Mouse (Mus musculus): ENCODE results near the gene Ankzf1. TPM values are rescaled to one million over a fixed set of nuclear protein-coding genes. Genes with fewer than 3 reads are reported as not detected.
A peak's percentile ranks its signal among the peaks of the same experiment; 100 is the strongest.

Ankzf1 gene
- 14.5 and 17.0 TPM in 2 replicates for polyA plus RNA-seq (2012; rRNA removed)

DNA sequence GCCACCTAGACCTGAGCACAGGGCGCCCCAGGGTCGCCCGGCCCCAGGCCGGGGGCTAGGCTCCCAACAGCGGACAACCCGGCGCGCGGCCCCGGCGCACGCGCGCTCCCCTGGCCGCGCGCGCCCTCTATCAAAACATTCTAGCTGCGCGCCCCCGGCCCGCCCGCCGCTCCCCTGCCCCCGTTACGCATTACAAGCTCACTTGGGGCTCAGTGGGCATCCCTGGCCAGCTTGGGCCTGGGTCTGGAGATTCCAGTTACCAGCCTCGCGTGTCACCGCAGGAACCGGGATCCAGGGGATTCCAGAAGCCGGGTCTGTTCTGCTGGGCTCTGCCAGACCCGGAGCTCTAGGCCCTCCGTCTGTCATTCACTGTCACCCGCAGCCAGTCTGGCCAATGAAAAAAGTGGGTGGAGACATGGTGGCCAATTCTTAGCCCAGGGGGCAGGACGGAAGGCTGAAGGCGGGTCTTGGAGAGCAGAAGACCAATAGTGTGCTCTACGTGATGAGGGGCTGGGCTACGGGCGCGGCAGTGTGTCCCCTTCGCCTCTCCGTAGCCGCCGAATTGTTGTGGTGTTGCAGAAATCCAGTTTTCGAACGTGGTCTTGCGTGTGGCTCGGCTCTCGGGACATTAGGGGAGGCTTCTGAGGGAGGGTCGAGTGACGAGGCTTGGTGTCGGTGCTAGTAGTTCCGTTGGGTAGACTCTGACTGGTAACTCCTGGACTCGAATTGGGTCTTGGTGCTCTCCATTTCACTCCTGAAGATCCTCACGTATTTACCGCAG is at the start of gene Ankzf1, which contains the start of gene Atg9a:
TSS of gene Ankzf1 (plus strand) at position 530 of the 781 bp plus-strand sequence.
TSS of gene Atg9a (minus strand) at position 575 of the 781 bp plus-strand sequence.
- DNase-seq, result peak; percentile 99
- H3K27me3 ChIP-seq (replicated peaks; ENCODE audit: control insufficient read depth, insufficient read depth, low read length), result no peaks in the 10 kb centered on the region
- TF ChIP-seq CTCF (conservative IDR thresholded peaks at IDR 0.05; ENCODE audit: insufficient read depth, insufficient read length, low read depth, low read length) (no peak), POLR2A (IDR thresholded peaks at IDR 0.05; ENCODE audit: low read depth, low read length) (peak; percentile 31)
- H3K27ac ChIP-seq (ENCODE audit: insufficient read depth, low read depth, low read length), result peak within 1 kb of the TSS; percentile 94
- WGBS, result under 1% methylated on average over 55 of the region's 56 CpGs
- no peaks in the 10 kb centered on the region; the same call in none of the 2 replicates for H3K36me3 ChIP-seq (ENCODE audit: control insufficient read depth, insufficient read depth, low read length)
- peaks cover 10% of the 10 kb centered on the region; the same call in 1 of the 2 replicates for H3K4me1 ChIP-seq (ENCODE audit: control insufficient read depth, insufficient read depth, low read length)
- peak within 1 kb of the TSS; percentile 88 for H3K4me3 ChIP-seq (ENCODE audit: insufficient read depth, low read depth, low read length)

DNA sequence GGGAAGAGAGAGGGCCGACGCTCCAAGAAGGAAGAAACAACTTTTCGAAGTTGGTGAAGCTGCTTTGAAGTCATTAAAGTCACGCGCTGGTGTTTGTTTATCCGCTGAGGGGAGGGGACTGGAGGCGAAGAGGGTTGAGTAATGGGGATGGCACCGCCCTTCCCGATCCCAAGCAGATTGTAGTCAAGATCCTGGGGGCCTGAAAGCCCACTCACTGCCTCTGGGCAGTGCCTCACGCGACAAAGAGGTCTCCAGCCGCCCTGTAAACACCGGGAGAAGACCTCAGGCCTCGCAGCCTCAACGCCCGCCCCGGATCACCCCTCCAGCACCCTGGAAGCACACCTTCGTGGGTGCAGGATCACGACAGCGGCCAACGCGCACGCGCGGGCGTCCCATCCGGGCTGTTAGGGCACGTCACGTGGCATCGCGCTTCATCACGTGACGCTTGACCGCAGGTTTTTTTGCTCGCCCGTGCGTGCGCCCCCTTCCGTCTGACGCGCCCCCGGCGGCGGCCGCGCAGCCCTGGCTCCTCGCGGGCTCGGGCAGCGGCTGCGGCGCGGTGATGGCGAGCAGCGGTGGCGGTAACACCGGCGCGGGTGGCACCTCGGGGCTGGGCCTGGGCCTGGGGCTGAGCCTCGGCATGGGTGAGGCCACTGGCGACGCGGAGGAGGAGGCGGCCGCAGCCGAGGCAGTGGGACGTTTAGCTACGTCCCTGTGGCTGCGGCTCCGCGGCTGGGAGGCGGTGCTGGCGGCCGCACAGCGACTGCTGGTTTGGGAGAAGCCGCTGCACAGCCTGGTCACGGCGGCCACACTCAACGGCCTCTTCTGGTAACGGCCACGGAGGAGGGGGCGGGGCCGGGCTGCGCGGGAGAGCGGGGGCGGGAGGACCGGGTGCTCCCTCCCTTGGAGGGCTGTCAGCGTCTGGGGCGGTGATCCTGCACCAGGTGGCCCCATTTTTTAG is 49.4 kb upstream of the Ankzf1 start, which contains the start of the genes Cnppd1 and Retreg2:
TSS of gene Cnppd1 (minus strand) at position 411 of the 961 bp plus-strand sequence.
TSS of gene Retreg2 (plus strand) at position 478 of the 961 bp plus-strand sequence.
- Histone ChIP-seq H3K36me3 (ENCODE audit: control insufficient read depth, insufficient read depth, low read length) (peaks cover 2% of the 10 kb centered on the region; the same call in 1 of the 2 replicates), H3K4me1 (ENCODE audit: control insufficient read depth, insufficient read depth, low read length) (peaks cover 5% of the 10 kb centered on the region; the same call in 1 of the 2 replicates), H3K27me3 (replicated peaks; ENCODE audit: control insufficient read depth, insufficient read depth, low read length) (no peaks in the 10 kb centered on the region), H3K4me3 (ENCODE audit: insufficient read depth, low read depth, low read length) (peak within 1 kb of the TSS; percentile 89), H3K27ac (ENCODE audit: insufficient read depth, low read depth, low read length) (peak within 1 kb of the TSS; percentile 100)
- TF ChIP-seq CTCF (conservative IDR thresholded peaks at IDR 0.05; ENCODE audit: insufficient read depth, insufficient read length, low read depth, low read length) (peak; percentile 54), POLR2A (IDR thresholded peaks at IDR 0.05; ENCODE audit: low read depth, low read length) (peak; percentile 93)
- DNase-seq, result peak; percentile 98
- under 1% methylated on average over 91 of the region's 91 CpGs for WGBS

DNA sequence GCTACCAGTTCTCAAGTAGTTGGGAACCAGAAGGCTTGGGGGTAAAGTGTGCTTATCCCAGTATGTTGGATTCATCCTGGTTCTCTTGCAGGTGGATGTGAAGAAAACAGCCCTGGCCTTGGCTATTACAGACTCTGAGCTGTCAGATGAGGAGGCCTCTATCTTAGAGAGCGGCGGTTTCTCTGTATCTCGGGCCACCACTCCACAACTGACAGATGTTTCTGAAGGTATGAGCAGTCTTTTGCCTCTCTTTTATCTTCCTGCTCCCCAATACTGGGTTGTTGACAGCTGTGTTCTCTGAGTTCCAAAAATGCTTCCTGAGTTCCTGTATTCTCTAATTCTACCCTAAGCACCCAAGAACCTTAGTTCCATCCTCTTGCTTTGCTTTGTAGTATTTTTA is 46.4 kb upstream of the Ankzf1 start:
- Histone ChIP-seq H3K4me1 (ENCODE audit: control insufficient read depth, insufficient read depth, low read length) (peaks cover 6% of the 10 kb centered on the region; the same call in 1 of the 2 replicates), H3K27me3 (replicated peaks; ENCODE audit: control insufficient read depth, insufficient read depth, low read length) (no peaks in the 10 kb centered on the region), H3K4me3 (ENCODE audit: insufficient read depth, low read depth, low read length) (no peak overlapping the region), H3K36me3 (ENCODE audit: control insufficient read depth, insufficient read depth, low read length) (peaks cover 2% of the 10 kb centered on the region; the same call in 1 of the 2 replicates), H3K27ac (ENCODE audit: insufficient read depth, low read depth, low read length) (no peak overlapping the region)
- WGBS, result 96% methylated on average over 3 of the region's 3 CpGs
- no peak for DNase-seq
- TF ChIP-seq POLR2A (IDR thresholded peaks at IDR 0.05; ENCODE audit: low read depth, low read length) (no peak), CTCF (conservative IDR thresholded peaks at IDR 0.05; ENCODE audit: insufficient read depth, insufficient read length, low read depth, low read length) (no peak)

DNA sequence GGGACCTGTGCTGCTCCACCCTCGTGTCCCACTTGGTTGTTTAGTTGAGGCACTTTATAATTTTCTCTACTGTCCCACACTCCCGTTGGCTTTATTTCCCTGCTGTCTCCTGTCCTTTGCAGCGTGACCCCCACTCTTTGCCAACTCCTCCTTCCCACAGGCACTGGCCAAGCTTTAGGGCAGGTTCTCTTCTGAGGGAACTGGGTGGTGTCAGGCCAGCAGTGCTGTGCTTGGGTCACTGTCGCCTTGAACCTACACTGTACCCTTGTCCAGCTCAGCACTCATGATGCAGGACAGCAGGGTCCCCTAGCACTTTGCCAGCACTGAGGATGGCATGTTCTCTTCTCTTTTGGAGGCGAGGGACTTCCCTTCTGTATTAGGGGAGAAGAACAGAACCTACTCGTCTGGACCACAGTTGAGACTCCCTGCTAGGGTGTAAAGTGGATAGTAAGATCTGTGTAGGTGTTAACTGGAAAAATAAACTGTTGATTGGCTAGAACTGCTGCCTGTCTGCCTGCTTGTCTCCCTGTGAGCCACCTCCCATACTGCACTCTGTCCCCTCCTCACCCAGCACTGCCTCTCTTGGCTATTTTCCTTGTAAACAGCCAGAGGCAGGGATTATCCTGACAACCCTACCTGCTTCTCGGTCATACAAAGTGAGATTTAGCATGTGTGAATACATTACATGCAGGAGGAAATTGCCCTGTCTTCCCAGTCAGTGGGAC is 44.4 kb upstream of the Ankzf1 start:
- WGBS, result 64% methylated on average over 7 of the region's 7 CpGs
- DNase-seq, result peak; percentile 79
- Histone ChIP-seq H3K27ac (ENCODE audit: insufficient read depth, low read depth, low read length) (peak overlapping the region; percentile 18), H3K27me3 (replicated peaks; ENCODE audit: control insufficient read depth, insufficient read depth, low read length) (no peaks in the 10 kb centered on the region), H3K4me3 (ENCODE audit: insufficient read depth, low read depth, low read length) (no peak overlapping the region), H3K36me3 (ENCODE audit: control insufficient read depth, insufficient read depth, low read length) (peaks cover 2% of the 10 kb centered on the region; the same call in 1 of the 2 replicates), H3K4me1 (ENCODE audit: control insufficient read depth, insufficient read depth, low read length) (peaks cover 6% of the 10 kb centered on the region; the same call in 1 of the 2 replicates)
- no peak for TF ChIP-seq POLR2A (IDR thresholded peaks at IDR 0.05; ENCODE audit: low read depth, low read length)
- TF ChIP-seq CTCF (conservative IDR thresholded peaks at IDR 0.05; ENCODE audit: insufficient read depth, insufficient read length, low read depth, low read length), result no peak

DNA sequence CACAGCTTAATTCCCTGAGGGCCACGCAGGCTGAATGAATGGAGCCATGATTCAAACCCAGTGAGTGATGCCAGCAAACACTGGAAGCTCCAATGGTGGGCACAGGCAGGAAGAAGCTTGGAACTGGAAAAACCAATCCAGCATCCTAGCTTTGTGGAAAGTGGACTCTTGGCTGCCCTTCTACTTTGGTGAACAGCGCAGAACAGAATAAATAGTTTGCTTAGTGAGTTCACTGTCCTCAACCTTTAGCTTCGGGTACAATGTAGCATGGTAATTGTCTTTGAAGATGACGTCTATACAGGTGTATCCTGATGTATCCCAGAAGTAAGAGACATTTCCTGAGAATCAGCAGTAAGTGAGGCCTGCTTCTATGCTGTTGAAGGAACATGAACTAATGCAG is 43.2 kb upstream of the Ankzf1 start:
- peaks cover 2% of the 10 kb centered on the region; the same call in 1 of the 2 replicates for H3K36me3 ChIP-seq (ENCODE audit: control insufficient read depth, insufficient read depth, low read length)
- no peak overlapping the region for H3K27ac ChIP-seq (ENCODE audit: insufficient read depth, low read depth, low read length)
- peak; percentile 62 for DNase-seq
- peaks cover 3% of the 10 kb centered on the region; the same call in 1 of the 2 replicates for H3K4me1 ChIP-seq (ENCODE audit: control insufficient read depth, insufficient read depth, low read length)
- no peaks in the 10 kb centered on the region for H3K27me3 ChIP-seq (replicated peaks; ENCODE audit: control insufficient read depth, insufficient read depth, low read length)
- no peak overlapping the region for H3K4me3 ChIP-seq (ENCODE audit: insufficient read depth, low read depth, low read length)
- 80% methylated on average over 4 of the region's 4 CpGs for WGBS
- no peak for TF ChIP-seq CTCF (conservative IDR thresholded peaks at IDR 0.05; ENCODE audit: insufficient read depth, insufficient read length, low read depth, low read length)
- TF ChIP-seq POLR2A (IDR thresholded peaks at IDR 0.05; ENCODE audit: low read depth, low read length), result no peak

DNA sequence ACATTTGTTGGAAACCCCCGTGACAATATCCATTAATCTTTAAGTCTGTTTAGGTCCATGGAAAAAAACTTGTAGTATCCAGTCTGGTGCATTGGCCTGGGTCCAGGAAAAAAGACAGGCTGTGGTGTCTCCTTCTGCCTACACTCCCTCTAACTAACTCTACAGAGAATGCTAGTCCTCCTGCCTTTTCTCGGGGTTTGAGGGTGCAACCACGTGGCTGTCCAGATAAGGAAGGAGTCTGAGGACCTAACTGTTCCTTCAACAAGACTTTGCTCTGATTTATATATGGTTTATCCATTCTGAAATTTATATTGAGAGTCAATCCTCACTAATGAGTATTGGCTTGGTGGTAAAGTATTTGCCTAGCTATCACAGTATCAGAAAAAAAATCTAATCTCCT is 36.1 kb upstream of the Ankzf1 start:
- WGBS, result 59% methylated on average over 3 of the region's 3 CpGs
- Histone ChIP-seq H3K27me3 (replicated peaks; ENCODE audit: control insufficient read depth, insufficient read depth, low read length) (no peaks in the 10 kb centered on the region), H3K4me1 (ENCODE audit: control insufficient read depth, insufficient read depth, low read length) (no peaks in the 10 kb centered on the region), H3K27ac (ENCODE audit: insufficient read depth, low read depth, low read length) (no peak overlapping the region), H3K4me3 (ENCODE audit: insufficient read depth, low read depth, low read length) (no peak overlapping the region), H3K36me3 (ENCODE audit: control insufficient read depth, insufficient read depth, low read length) (no peaks in the 10 kb centered on the region)
- DNase-seq, result no peak
- TF ChIP-seq POLR2A (IDR thresholded peaks at IDR 0.05; ENCODE audit: low read depth, low read length) (no peak), CTCF (conservative IDR thresholded peaks at IDR 0.05; ENCODE audit: insufficient read depth, insufficient read length, low read depth, low read length) (no peak)

Data from kidney, adult 2 months (tissue).